Mouse (Mus musculus) liver, embryonic 16.5 days (tissue): ENCODE data around the gene Asb4. TPM values are rescaled to one million over a fixed set of nuclear protein-coding genes. Genes with fewer than 3 reads are reported as not detected.

ENCODE experiments used
- ATAC-seq: fragments of 200-750 bp; cut with Nextera tagmentation; 2 replicates; pipeline ENCODE4 v1.8.0; 2017; ENCODE audit warnings: low read depth, mild to moderate bottlenecking, moderate number of reproducible peaks, moderate library complexity
- H3K27ac ChIP-seq: fragments of 300-500 bp; sonication (generic); 2 replicates; pipeline ENCODE4 v1.5.1; 2014; ENCODE audit warnings: mild to moderate bottlenecking, low read length
- H3K27me3 ChIP-seq: fragments of 300-500 bp; sonication (generic); 2 replicates; pipeline ENCODE4 v1.6.1; 2014; ENCODE audit warnings: low read depth, low read length, mixed read lengths; ENCODE audit not compliant: control insufficient read depth, insufficient read depth
- H3K36me3 ChIP-seq: fragments of 300-500 bp; sonication (generic); 2 replicates; pipeline ENCODE4 v1.6.1; 2014; ENCODE audit warnings: mild to moderate bottlenecking; ENCODE audit not compliant: control insufficient read depth, insufficient read depth
- H3K4me1 ChIP-seq: fragments of 300-500 bp; sonication (generic); 2 replicates; pipeline ENCODE4 v1.6.1; 2014; ENCODE audit warnings: low read depth, low read length, mixed read lengths; ENCODE audit not compliant: control insufficient read depth
- H3K4me2 ChIP-seq: fragments of 300-500 bp; sonication (generic); 2 replicates; pipeline ENCODE4 v1.6.1; 2014; ENCODE audit warnings: low read depth, low read length, mixed read lengths
- H3K4me3 ChIP-seq: fragments of 300-500 bp; sonication (generic); 2 replicates; pipeline ENCODE4 v1.5.1; 2014; ENCODE audit warnings: low read depth, mild to moderate bottlenecking, low read length
- H3K9ac ChIP-seq: fragments of 300-500 bp; sonication (generic); 2 replicates; pipeline ENCODE4 v1.6.1; 2014; ENCODE audit warnings: low read depth, low read length
- H3K9me3 ChIP-seq: fragments of 300-500 bp; sonication (generic); replicated peaks from 2 replicates; pipeline ENCODE4 v1.6.1; 2016; ENCODE audit warnings: low read length; ENCODE audit not compliant: control insufficient read depth
- WGBS: fragments of 180-500 bp; shearing (Covaris S2); extraction: QIAGEN DNeasy Blood & Tissue Kit; methylation state at CpG from one replicate; pipeline ENCODE4 v1.1.7; 2014; ENCODE audit not compliant: insufficient replicate concordance; 5-methylcytosine and 5-hydroxymethylcytosine counted together
- polyA plus RNA-seq: library from polyadenylated mRNA; unstranded; fragments of >200 nt; fragmentation: Nextera tagmentation; extraction: Ambion mirVana; gene quantifications from 2 replicates; pipeline ENCODE4 v1.2.1, GENCODE M21; 2015

Asb4 gene
- polyA plus RNA-seq, 1 experiment from 2014 or later = 3.5 TPM

DNA sequence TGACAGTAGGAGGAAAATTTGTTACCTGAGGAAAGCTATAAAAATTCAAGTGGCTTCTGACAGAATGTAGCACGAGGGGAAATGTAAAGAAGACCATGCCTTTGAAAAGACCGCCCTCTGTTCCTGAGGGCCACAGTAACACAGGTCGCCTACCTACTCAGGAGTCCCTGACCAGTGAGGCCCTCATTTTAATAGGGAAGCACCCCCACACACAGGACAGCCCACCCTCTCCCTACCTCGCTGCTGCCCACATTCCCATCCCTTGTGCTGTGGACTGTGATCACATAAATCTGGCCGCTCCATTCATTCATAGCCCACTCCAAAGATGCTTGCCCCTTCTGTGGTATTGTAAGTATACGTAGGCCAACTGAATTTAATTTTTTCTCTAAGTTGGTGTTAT lies 20.8 kb downstream of the Asb4 start:
- Histone ChIP-seq H3K4me3 (no peak overlapping the region), H3K4me1 (no peaks in the 10 kb centered on the region), H3K4me2 (no peak overlapping the region), H3K9me3 (no peaks in the 10 kb centered on the region), H3K36me3 (no peaks in the 10 kb centered on the region), H3K27me3 (no peaks in the 10 kb centered on the region), H3K9ac (no peak overlapping the region), H3K27ac (no peak overlapping the region)
- no peak for ATAC-seq
- WGBS = 61% methylated on average over 6 of the region's 6 CpGs

DNA sequence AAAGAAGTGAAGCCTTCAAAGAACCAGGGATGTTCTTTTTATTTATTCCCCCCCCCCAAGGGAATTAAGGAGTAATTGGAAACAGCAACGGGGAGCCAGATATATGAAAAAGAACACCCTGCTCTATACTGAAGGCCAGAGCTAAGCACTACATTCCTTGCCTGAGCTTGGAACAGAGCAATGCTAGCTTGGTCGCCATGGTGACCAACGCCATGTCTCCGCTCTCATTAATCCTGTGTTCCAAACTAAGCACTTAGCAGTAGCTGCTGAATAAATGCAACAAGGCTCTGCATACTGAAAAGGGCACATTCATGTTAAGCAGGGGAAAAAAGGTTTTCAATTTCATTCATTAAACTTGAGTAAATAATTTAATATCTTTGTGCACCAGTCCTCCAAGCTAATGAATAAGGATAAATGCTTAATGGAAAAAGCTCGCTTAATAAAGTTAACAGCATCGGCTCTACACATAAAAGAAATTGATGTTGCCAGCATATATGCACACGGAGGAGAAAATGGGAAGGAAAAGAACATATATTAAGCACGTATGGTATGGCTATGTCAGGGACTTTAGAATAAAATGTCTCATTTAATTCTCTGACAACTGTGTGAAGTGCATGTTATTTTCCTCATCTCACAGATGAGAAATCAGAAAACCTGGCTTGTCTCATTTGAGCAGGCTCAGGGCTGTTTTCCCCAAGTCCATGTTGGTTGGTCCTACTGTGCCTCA lies 25.4 kb downstream of the Asb4 start:
- Histone ChIP-seq H3K27me3 (no peaks in the 10 kb centered on the region), H3K4me2 (no peak overlapping the region), H3K27ac (no peak overlapping the region), H3K9ac (no peak overlapping the region), H3K36me3 (no peaks in the 10 kb centered on the region), H3K4me3 (no peak overlapping the region), H3K4me1 (no peaks in the 10 kb centered on the region), H3K9me3 (no peaks in the 10 kb centered on the region)
- WGBS = 66% methylated on average over 8 of the region's 8 CpGs
- ATAC-seq = no peak

DNA sequence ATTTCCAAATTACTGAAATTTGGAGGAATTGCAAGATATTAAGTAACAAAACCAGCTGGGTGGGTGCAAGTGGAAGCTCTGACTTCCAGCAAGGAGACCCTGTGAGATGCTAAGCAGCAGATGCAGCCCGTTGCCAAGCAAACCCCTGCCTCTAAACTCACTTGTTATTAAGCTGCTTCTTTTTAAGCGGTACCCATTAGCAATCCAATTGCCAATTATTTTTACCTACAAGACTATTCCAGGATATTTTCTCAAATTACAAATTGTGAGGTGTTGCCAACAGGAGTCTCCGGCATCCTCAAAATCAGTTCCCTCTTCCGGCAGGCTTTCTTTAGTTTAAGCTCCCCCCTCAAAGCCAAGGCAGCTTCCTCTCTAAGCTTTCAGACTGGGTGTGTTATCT lies 26.5 kb downstream of the Asb4 start:
- Histone ChIP-seq H3K4me1 (no peaks in the 10 kb centered on the region), H3K27me3 (no peaks in the 10 kb centered on the region), H3K4me3 (no peak overlapping the region), H3K4me2 (no peak overlapping the region), H3K9me3 (no peaks in the 10 kb centered on the region), H3K9ac (no peak overlapping the region), H3K36me3 (no peaks in the 10 kb centered on the region), H3K27ac (no peak overlapping the region)
- WGBS = 69% methylated on average over 4 of the region's 4 CpGs
- ATAC-seq = no peak

DNA sequence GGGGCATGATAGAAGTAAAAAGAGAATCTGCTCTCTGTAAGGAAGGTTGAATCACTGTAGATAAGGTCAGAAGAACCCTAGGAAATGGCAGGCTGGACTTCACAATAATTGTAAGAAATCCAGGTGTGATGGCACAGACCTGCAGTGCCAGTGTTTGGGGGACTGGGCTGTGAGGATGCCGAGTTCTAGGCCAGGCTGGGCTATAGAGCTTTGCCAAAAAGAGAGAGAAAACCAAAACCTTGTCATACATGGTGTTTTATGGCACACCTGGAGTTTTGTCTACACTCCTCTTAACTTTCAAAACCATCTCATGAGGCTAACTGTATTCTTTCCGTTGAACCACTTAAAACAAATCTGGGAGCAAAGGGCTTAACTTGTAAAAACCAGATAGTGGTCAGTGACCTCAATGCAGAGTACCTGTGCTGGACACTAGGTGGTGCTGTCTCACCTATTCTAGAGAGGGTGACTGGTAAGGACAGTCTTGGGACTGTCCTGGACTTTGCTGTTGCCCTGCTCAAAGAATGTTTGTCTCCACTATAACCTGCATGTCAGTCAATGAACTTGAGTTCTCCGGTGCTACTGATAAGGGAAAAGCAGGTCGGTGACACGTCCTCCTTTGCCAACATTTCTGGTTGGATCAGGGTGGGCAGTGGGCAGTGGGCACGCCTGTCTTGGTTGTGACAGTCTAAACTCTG lies 27.7 kb downstream of the Asb4 start:
- Histone ChIP-seq H3K27ac (no peak overlapping the region), H3K4me1 (no peaks in the 10 kb centered on the region), H3K27me3 (no peaks in the 10 kb centered on the region), H3K36me3 (no peaks in the 10 kb centered on the region), H3K9ac (no peak overlapping the region), H3K4me2 (no peak overlapping the region), H3K9me3 (no peaks in the 10 kb centered on the region), H3K4me3 (no peak overlapping the region)
- ATAC-seq = peak; percentile 76
- 36% methylated on average over 6 of the region's 6 CpGs for WGBS

DNA sequence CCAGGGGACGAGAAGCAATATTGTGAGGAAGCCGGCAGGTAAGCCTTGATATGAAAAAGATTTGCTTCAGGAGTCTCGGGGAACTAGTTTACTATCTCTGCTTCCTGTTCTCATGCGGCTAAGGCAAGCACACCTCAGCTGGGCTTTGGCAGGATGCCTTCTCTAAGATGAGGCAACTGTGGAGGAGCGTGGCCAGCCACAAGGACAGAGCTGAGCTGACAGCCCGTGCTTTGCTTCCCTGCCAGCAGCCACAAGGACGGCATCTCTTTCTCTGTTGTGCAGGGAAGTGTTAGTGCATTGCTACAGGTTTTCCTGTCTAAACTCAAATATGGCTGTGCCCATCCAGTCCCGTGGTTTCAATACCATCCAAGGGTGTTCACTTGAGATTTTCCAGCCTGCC lies 30.1 kb downstream of the Asb4 start:
- Histone ChIP-seq H3K4me2 (no peak overlapping the region), H3K4me1 (no peaks in the 10 kb centered on the region), H3K9ac (no peak overlapping the region), H3K4me3 (no peak overlapping the region), H3K36me3 (no peaks in the 10 kb centered on the region), H3K27ac (no peak overlapping the region), H3K9me3 (no peaks in the 10 kb centered on the region), H3K27me3 (no peaks in the 10 kb centered on the region)
- WGBS = 21% methylated on average over 8 of the region's 8 CpGs
- no peak; the same call in 1 of the 2 replicates for ATAC-seq

DNA sequence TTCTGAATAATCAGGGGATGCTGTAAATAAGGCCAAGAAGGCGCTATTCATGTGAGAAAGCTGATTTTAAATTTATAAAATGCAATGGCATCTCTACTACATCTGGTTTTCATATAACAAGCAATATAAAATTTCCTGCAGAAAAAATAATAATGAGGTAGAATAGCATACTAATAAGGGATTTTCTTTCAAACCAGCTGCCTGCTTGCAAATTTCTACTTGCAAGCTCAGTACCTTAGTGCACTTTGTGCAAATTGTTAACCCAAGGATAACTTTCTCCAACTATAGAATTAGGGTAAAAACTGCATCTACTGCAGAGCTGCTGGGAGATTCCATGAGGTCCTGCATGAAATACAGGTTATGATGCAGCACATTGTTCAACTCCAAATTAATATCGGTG lies 38.3 kb downstream of the Asb4 start:
- no peaks in the 10 kb centered on the region for H3K27me3 ChIP-seq
- WGBS = 68% methylated on average over 2 of the region's 2 CpGs
- H3K36me3 ChIP-seq = no peaks in the 10 kb centered on the region
- no peaks in the 10 kb centered on the region for H3K4me1 ChIP-seq
- no peak overlapping the region for H3K4me2 ChIP-seq
- H3K4me3 ChIP-seq = no peak overlapping the region
- ATAC-seq = no peak
- H3K9ac ChIP-seq = no peak overlapping the region
- no peak overlapping the region for H3K27ac ChIP-seq
- H3K9me3 ChIP-seq = no peaks in the 10 kb centered on the region

DNA sequence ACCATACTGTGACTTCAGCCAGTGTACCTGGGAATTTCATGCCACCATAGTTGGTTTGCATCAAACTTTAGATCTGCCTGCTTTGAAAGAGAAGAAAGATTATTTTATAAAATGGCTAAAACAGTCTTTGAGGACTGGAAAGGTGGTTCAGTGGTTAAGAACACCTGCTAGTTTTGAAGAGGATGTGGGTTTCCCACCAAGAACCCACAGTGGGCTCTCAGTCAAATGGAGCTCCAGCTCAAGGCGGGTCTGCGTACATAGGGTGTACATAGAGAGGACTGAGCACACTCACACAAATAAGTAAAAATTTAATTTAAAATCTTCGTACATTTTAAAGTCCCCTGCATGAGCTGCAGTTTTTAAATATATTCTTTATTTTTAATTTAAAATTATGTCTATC lies 39.2 kb downstream of the Asb4 start:
- 71% methylated on average over 3 of the region's 3 CpGs for WGBS
- no peak for ATAC-seq
- no peak overlapping the region for H3K9ac ChIP-seq
- no peak overlapping the region for H3K4me2 ChIP-seq
- H3K4me1 ChIP-seq = no peaks in the 10 kb centered on the region
- H3K27me3 ChIP-seq = no peaks in the 10 kb centered on the region
- no peaks in the 10 kb centered on the region for H3K9me3 ChIP-seq
- H3K27ac ChIP-seq = no peak overlapping the region
- no peak overlapping the region for H3K4me3 ChIP-seq
- H3K36me3 ChIP-seq = no peaks in the 10 kb centered on the region

DNA sequence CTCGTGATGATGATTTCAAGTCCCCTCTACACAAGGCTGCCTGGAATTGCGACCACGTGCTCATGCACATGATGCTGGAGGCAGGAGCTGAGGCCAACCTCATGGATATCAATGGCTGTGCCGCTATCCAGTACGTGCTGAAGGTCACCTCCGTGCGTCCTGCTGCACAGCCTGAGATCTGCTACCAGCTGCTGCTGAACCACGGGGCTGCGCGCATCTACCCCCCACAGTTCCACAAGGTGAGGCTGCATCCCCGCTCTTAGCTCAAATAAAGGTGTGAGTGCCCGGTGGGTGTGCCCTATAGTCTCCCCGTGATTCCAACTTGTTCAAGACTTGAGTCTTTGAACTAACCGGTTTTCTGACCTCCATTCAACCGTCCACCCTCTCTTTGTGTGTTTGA lies 40.4 kb downstream of the Asb4 start:
- Histone ChIP-seq H3K4me3 (no peak overlapping the region), H3K9ac (no peak overlapping the region), H3K4me2 (no peak overlapping the region), H3K9me3 (no peaks in the 10 kb centered on the region), H3K4me1 (no peaks in the 10 kb centered on the region), H3K27me3 (no peaks in the 10 kb centered on the region), H3K27ac (no peak overlapping the region), H3K36me3 (no peaks in the 10 kb centered on the region)
- no peak for ATAC-seq
- 71% methylated on average over 15 of the region's 15 CpGs for WGBS

DNA sequence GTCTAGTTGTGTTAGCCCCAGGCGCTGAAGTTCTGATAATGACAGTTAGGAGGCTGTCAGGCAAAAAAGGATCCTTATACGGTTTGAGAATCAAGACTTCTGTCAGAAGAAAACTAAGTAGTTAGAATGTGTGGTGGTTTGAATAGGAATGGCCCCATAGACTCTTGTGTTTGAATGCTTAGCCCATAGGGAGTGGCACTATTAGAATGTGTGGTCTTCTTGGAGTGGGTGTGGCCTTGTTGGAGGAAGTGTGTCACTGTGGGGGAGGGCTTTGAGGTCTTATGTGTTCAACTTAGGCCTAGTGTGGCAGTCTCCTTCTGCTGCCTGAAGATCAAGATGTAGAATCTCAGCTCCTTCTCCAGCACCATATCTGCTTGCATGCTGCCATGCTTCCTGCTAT lies 43.8 kb downstream of the Asb4 start:
- WGBS = 54% methylated on average over 2 of the region's 2 CpGs
- no peak for ATAC-seq

More for the DNA sequence above, 43.8 kb downstream of the Asb4 start:
- no peaks in the 10 kb centered on the region for H3K9me3 ChIP-seq
- no peaks in the 10 kb centered on the region for H3K4me1 ChIP-seq
- no peak overlapping the region for H3K4me2 ChIP-seq
- H3K36me3 ChIP-seq = no peaks in the 10 kb centered on the region
- H3K9ac ChIP-seq = no peak overlapping the region
- H3K27ac ChIP-seq = no peak overlapping the region
- no peak overlapping the region for H3K4me3 ChIP-seq
- no peaks in the 10 kb centered on the region for H3K27me3 ChIP-seq
